Mouse (Mus musculus) kidney, embryonic 15.5 days (tissue): ENCODE results near the gene Map6. TPM values are rescaled to one million over a fixed set of nuclear protein-coding genes. Genes with fewer than 3 reads are reported as not detected.

Experiments
- ATAC-seq: fragments of 200-750 bp; cut with Nextera tagmentation; replicated peaks from 2 replicates; pipeline ENCODE4 v1.8.0; 2017; ENCODE audit warnings: moderate TSS enrichment; ENCODE audit not compliant: low FRiP score
- H3K27ac ChIP-seq: fragments of 300-500 bp; sonication (generic); 2 replicates; pipeline ENCODE4 v1.5.1; 2015; ENCODE audit warnings: mild to moderate bottlenecking, inconsistent platforms
- H3K27me3 ChIP-seq: fragments of 300-500 bp; sonication (generic); 2 replicates; pipeline ENCODE4 v1.6.1; 2015; ENCODE audit warnings: inconsistent platforms
- H3K36me3 ChIP-seq: fragments of 300-500 bp; sonication (generic); 2 replicates; pipeline ENCODE4 v1.6.1; 2015; ENCODE audit warnings: inconsistent platforms
- H3K4me1 ChIP-seq: fragments of 300-500 bp; sonication (generic); 2 replicates; pipeline ENCODE4 v1.6.1; 2015; ENCODE audit warnings: inconsistent platforms
- H3K4me2 ChIP-seq: fragments of 300-500 bp; sonication (generic); 2 replicates; pipeline ENCODE4 v1.6.1; 2015; ENCODE audit warnings: moderate library complexity, mild to moderate bottlenecking, inconsistent platforms
- H3K4me3 ChIP-seq: fragments of 300-500 bp; sonication (generic); replicated peaks from 2 replicates; pipeline ENCODE4 v1.5.1; 2015; ENCODE audit warnings: mild to moderate bottlenecking, inconsistent platforms
- H3K9ac ChIP-seq: fragments of 300-500 bp; sonication (generic); 2 replicates; pipeline ENCODE4 v1.6.1; 2015; ENCODE audit warnings: mild to moderate bottlenecking, inconsistent platforms
- H3K9me3 ChIP-seq: fragments of 300-500 bp; sonication (generic); replicated peaks from 2 replicates; pipeline ENCODE4 v1.6.1; 2016; ENCODE audit warnings: inconsistent platforms
- WGBS: fragments of 180-500 bp; shearing (Covaris S2); methylation state at CpG from one replicate; pipeline ENCODE4 v1.1.7; 2015; ENCODE audit warnings: mixed read lengths; 5-methylcytosine and 5-hydroxymethylcytosine counted together
- polyA plus RNA-seq: library from polyadenylated mRNA; unstranded; fragments of >200 nt; fragmentation: Nextera tagmentation; extraction: Ambion mirVana; gene quantifications from 2 replicates; pipeline ENCODE4 v1.2.1, GENCODE M21; 2015

Gene Map6
- polyA plus RNA-seq, 1 experiment from 2014 or later, result 4.2 TPM

GRCm38 (mm10) chr7:99351104-99351801 lies 84.0 kb downstream of the Map6 start:
- Histone ChIP-seq H3K27me3 (no peaks in the 10 kb centered on the region), H3K36me3 (peaks cover 40% of the 10 kb centered on the region), H3K4me3 (peak overlapping the region; percentile 79), H3K27ac (peak overlapping the region; percentile 96), H3K9ac (peak overlapping the region; percentile 91), H3K4me2 (peak overlapping the region; percentile 88), H3K9me3 (no peaks in the 10 kb centered on the region), H3K4me1 (peaks cover 78% of the 10 kb centered on the region)
- 2% methylated on average over 12 of the region's 12 CpGs for WGBS
- ATAC-seq, result no peak

- Histone ChIP-seq H3K4me1 (peaks cover 80% of the 10 kb centered on the region), H3K27me3 (no peaks in the 10 kb centered on the region), H3K36me3 (peaks cover 33% of the 10 kb centered on the region), H3K4me2 (peak overlapping the region; percentile 88), H3K4me3 (peak overlapping the region; percentile 79), H3K27ac (peak overlapping the region; percentile 96), H3K9ac (peak overlapping the region; percentile 91), H3K9me3 (no peaks in the 10 kb centered on the region)
- WGBS, result 4% methylated on average over 18 of the region's 18 CpGs
- peak; percentile 5 for ATAC-seq
Observed at GRCm38 (mm10) chr7:99351802-99352517, 84.7 kb downstream of the Map6 start.

GRCm38 (mm10) chr7:99352526-99353400 lies 85.5 kb downstream of the Map6 start, which contains the start of gene Serpinh1:
Gene Serpinh1 (minus strand): TSS chr7:99353239.
- H3K9me3 ChIP-seq, result no peaks in the 10 kb centered on the region
- peak within 1 kb of the TSS; percentile 91 for H3K9ac ChIP-seq
- WGBS, result under 1% methylated on average over 35 of the region's 35 CpGs
- peak within 1 kb of the TSS; percentile 88 for H3K4me2 ChIP-seq
- H3K27ac ChIP-seq, result peak within 1 kb of the TSS; percentile 96
- H3K4me1 ChIP-seq, result peaks cover 82% of the 10 kb centered on the region
- peaks cover 25% of the 10 kb centered on the region for H3K36me3 ChIP-seq
- ATAC-seq, result peak; percentile 80
- no peaks in the 10 kb centered on the region for H3K27me3 ChIP-seq
- H3K4me3 ChIP-seq, result peak within 1 kb of the TSS; percentile 79

GRCm38 (mm10) chr7:99355731-99356131 lies 88.5 kb downstream of the Map6 start:
- 11% methylated on average over 7 of the region's 7 CpGs for WGBS
- Histone ChIP-seq H3K27ac (peak overlapping the region; percentile 93), H3K27me3 (no peaks in the 10 kb centered on the region), H3K36me3 (no peaks in the 10 kb centered on the region), H3K4me3 (peak overlapping the region; percentile 11; the same call in 1 of the 2 replicates), H3K4me2 (peak overlapping the region; percentile 48), H3K4me1 (peaks cover 71% of the 10 kb centered on the region), H3K9me3 (no peaks in the 10 kb centered on the region), H3K9ac (peak overlapping the region; percentile 15; the same call in 1 of the 2 replicates)
- ATAC-seq, result 0 out of 2 replicates have a peak, but pooled peaks have one; percentile 11

- peak overlapping the region; percentile 48 for H3K4me2 ChIP-seq
Observed at GRCm38 (mm10) chr7:99356244-99356930, 89.1 kb downstream of the Map6 start.

GRCm38 (mm10) chr7:99357201-99357600 lies 90.0 kb downstream of the Map6 start:
- Histone ChIP-seq H3K9ac (no peak overlapping the region), H3K9me3 (no peaks in the 10 kb centered on the region), H3K4me1 (peaks cover 73% of the 10 kb centered on the region), H3K36me3 (no peaks in the 10 kb centered on the region), H3K4me3 (no peak overlapping the region), H3K27ac (peak overlapping the region; percentile 93), H3K27me3 (no peaks in the 10 kb centered on the region), H3K4me2 (peak overlapping the region; percentile 48; the same call in 1 of the 2 replicates)
- WGBS, result 48% methylated on average over 7 of the region's 7 CpGs
- ATAC-seq, result no peak

More at GRCm38 (mm10) chr7:99356244-99356930, 89.1 kb downstream of the Map6 start:
- H3K4me3 ChIP-seq, result peak overlapping the region; percentile 11; the same call in 1 of the 2 replicates
- H3K27ac ChIP-seq, result peak overlapping the region; percentile 93
- peak overlapping the region; percentile 2; the same call in 1 of the 2 replicates for H3K9ac ChIP-seq
- H3K9me3 ChIP-seq, result no peaks in the 10 kb centered on the region
- no peaks in the 10 kb centered on the region for H3K27me3 ChIP-seq
- 35% methylated on average over 9 of the region's 9 CpGs for WGBS
- H3K4me1 ChIP-seq, result peaks cover 72% of the 10 kb centered on the region
- H3K36me3 ChIP-seq, result no peaks in the 10 kb centered on the region
- no peak for ATAC-seq

GRCm38 (mm10) chr7:99358371-99358770 lies 91.1 kb downstream of the Map6 start:
- Histone ChIP-seq H3K9ac (no peak overlapping the region), H3K4me3 (no peak overlapping the region), H3K36me3 (no peaks in the 10 kb centered on the region), H3K27ac (0 out of 2 replicates have a peak overlapping the region, but pooled peaks have one; percentile 11), H3K9me3 (no peaks in the 10 kb centered on the region), H3K4me1 (peaks cover 70% of the 10 kb centered on the region), H3K27me3 (no peaks in the 10 kb centered on the region), H3K4me2 (no peak overlapping the region)
- ATAC-seq, result no peak
- WGBS, result 82% methylated on average over 8 of the region's 8 CpGs

- H3K36me3 ChIP-seq, result no peaks in the 10 kb centered on the region
- 5% methylated on average over 10 of the region's 10 CpGs for WGBS
- peak overlapping the region; percentile 37; the same call in 1 of the 2 replicates for H3K9ac ChIP-seq
- peak overlapping the region; percentile 98 for H3K27ac ChIP-seq
- H3K9me3 ChIP-seq, result no peaks in the 10 kb centered on the region
- peak; percentile 98 for ATAC-seq
- H3K4me3 ChIP-seq, result 0 out of 2 replicates have a peak overlapping the region, but pooled peaks have one; percentile 8
- peak overlapping the region; percentile 39 for H3K4me2 ChIP-seq
- H3K4me1 ChIP-seq, result peaks cover 54% of the 10 kb centered on the region
- no peaks in the 10 kb centered on the region for H3K27me3 ChIP-seq
Observed at GRCm38 (mm10) chr7:99360021-99360802, 93.0 kb downstream of the Map6 start.

- Histone ChIP-seq H3K4me1 (peaks cover 48% of the 10 kb centered on the region), H3K4me2 (peak overlapping the region; percentile 39), H3K4me3 (0 out of 2 replicates have a peak overlapping the region, but pooled peaks have one; percentile 8), H3K27me3 (no peaks in the 10 kb centered on the region), H3K27ac (peak overlapping the region; percentile 98), H3K9ac (0 out of 2 replicates have a peak overlapping the region, but pooled peaks have one; percentile 5), H3K9me3 (no peaks in the 10 kb centered on the region), H3K36me3 (no peaks in the 10 kb centered on the region)
- whole genome bisulfite sequencing, result 16% methylated on average over 8 of the region's 8 CpGs
- ATAC-seq, result no peak
Observed at GRCm38 (mm10) chr7:99360803-99361414, 93.7 kb downstream of the Map6 start.

- H3K4me3 ChIP-seq, result no peak overlapping the region
- WGBS, result 83% methylated on average over 2 of the region's 2 CpGs
- no peaks in the 10 kb centered on the region for H3K27me3 ChIP-seq
- H3K4me1 ChIP-seq, result peaks cover 35% of the 10 kb centered on the region
- ATAC-seq, result no peak
- no peak overlapping the region for H3K27ac ChIP-seq
- H3K36me3 ChIP-seq, result no peaks in the 10 kb centered on the region
- H3K9me3 ChIP-seq, result no peaks in the 10 kb centered on the region
- no peak overlapping the region for H3K9ac ChIP-seq
- no peak overlapping the region for H3K4me2 ChIP-seq
Observed at GRCm38 (mm10) chr7:99362137-99362536, 94.9 kb downstream of the Map6 start.
